ENCODE assay signal across 20 mouse cellular contexts in genomic region chr1:141609866-141610265, GRCm38 (mm10).
DNase-seq lines count a peak whose midpoint lies in the region; ATAC-seq lines count a peak whose summit lies in the region.
"Had no signal": no experiment of that assay in that cellular context is flagged by ENCODE, and none has a peak within 500 bp of the region (broad histone marks: within the 10 kb centered on the region; RNA-seq: fewer than 3 reads in every experiment).

No protein-coding gene starts in this region.

- H3K4me2 ChIP-seq in embryonic facial prominence, embryonic 11.5 days (ENCODE audit: low read depth, low read length): no peak overlapping the region
- H3K4me2 ChIP-seq: forebrain, embryonic 15.5 days; heart, embryonic 13.5 days; hindbrain, embryonic 12.5 days had no signal

- H3K27me3 ChIP-seq in embryonic facial prominence, embryonic 11.5 days (ENCODE audit: control insufficient read depth, insufficient read depth, low read length): no peaks in the 10 kb centered on the region
- no peaks in the 10 kb centered on the region for H3K27me3 ChIP-seq in embryonic facial prominence, embryonic 10.5 days (replicated peaks; ENCODE audit: low read depth, poor library complexity, severe bottlenecking)
- H3K27me3 ChIP-seq: forebrain, embryonic 15.5 days; heart, embryonic 13.5 days; hindbrain, embryonic 12.5 days had no signal

- H3K4me3 ChIP-seq in embryonic facial prominence, embryonic 11.5 days (ENCODE audit: low read depth, low read length): no peak overlapping the region
- H3K4me3 ChIP-seq in embryonic facial prominence, embryonic 10.5 days: no peak overlapping the region
- H3K4me3 ChIP-seq: forebrain, embryonic 15.5 days; heart, embryonic 13.5 days; hindbrain, embryonic 12.5 days had no signal

- H3K4me1 ChIP-seq in embryonic facial prominence, embryonic 11.5 days (ENCODE audit: control insufficient read depth, insufficient read depth, low read length): no peaks in the 10 kb centered on the region
- H3K4me1 ChIP-seq in embryonic facial prominence, embryonic 10.5 days: no peaks in the 10 kb centered on the region
- H3K4me1 ChIP-seq: forebrain, embryonic 15.5 days; heart, embryonic 13.5 days; hindbrain, embryonic 12.5 days had no signal

- H3K36me3 ChIP-seq in embryonic facial prominence, embryonic 11.5 days (replicated peaks; ENCODE audit: control insufficient read depth, insufficient read depth, low read depth, low read length): no peaks in the 10 kb centered on the region
- H3K36me3 ChIP-seq in embryonic facial prominence, embryonic 10.5 days (replicated peaks): no peaks in the 10 kb centered on the region
- H3K36me3 ChIP-seq: forebrain, embryonic 15.5 days; G1E; heart, embryonic 13.5 days; hindbrain, embryonic 12.5 days had no signal

- ATAC-seq in embryonic facial prominence, embryonic 11.5 days (replicated peaks; ENCODE audit: insufficient number of reproducible peaks, low FRiP score, low TSS enrichment, low read depth): no peak
- ATAC-seq: CD4-positive, CD25-positive, alpha-beta regulatory T cell, adult 4 months; forebrain, embryonic 15.5 days; intestine, embryonic 16.5 days had no signal

- no peak overlapping the region for H3K27ac ChIP-seq in embryonic facial prominence, embryonic 11.5 days (replicated peaks; ENCODE audit: low read depth, low read length)
- H3K27ac ChIP-seq in embryonic facial prominence, embryonic 10.5 days (replicated peaks): no peak overlapping the region
- H3K27ac ChIP-seq: forebrain, embryonic 15.5 days; heart, embryonic 13.5 days; hindbrain, embryonic 12.5 days had no signal

- no peak overlapping the region for H3K9ac ChIP-seq in embryonic facial prominence, embryonic 11.5 days (replicated peaks; ENCODE audit: low read length)
- H3K9ac ChIP-seq: forebrain, embryonic 15.5 days; heart, embryonic 13.5 days; hindbrain, embryonic 12.5 days had no signal

- H3K9me3 ChIP-seq in embryonic facial prominence, embryonic 11.5 days (replicated peaks; ENCODE audit: control insufficient read depth, low read length): no peaks in the 10 kb centered on the region
- H3K9me3 ChIP-seq in embryonic facial prominence, embryonic 10.5 days: no peaks in the 10 kb centered on the region
- H3K9me3 ChIP-seq: forebrain, embryonic 15.5 days; heart, embryonic 13.5 days; hindbrain, embryonic 12.5 days had no signal

- DNase-seq in cerebellum, postnatal 10 days: peak; percentile 74 to 83
- no peak for DNase-seq in cerebellum, adult 18-20 months
- DNase-seq in embryonic facial prominence, embryonic 11.5 days (ENCODE audit: low spot score): peak; percentile 7
- DNase-seq in embryonic facial prominence, embryonic 10.5 days (ENCODE audit: low spot score): no peak
- DNase-seq in left cerebral cortex, postnatal 4 days: peak; percentile 44
- no peak for DNase-seq in left cerebral cortex, adult 11 months (ENCODE audit: low spot score)
- peak; percentile 3 for DNase-seq in Muller cell, postnatal 12 days (ENCODE audit: inconsistent ontology term)
- DNase-seq: adrenal gland, postnatal 10 days; B cell, adult 2 months; cerebellum, adult 2 months; cerebellum, postnatal 25 days; gastrocnemius, postnatal 36 days; heart, adult 11 months; heart, postnatal 36 days had no signal

- intact Hi-C loops in left cerebral cortex, postnatal 4 days (cut with DNase I): no loop called here

Comparison
In these comparisons a context has a peak if more than half of its experiments do, and no peak if none do; other contexts are left out.
1. DNase-seq: peak in cerebellum, postnatal 10 days (2 of 2), embryonic facial prominence, embryonic 11.5 days (single experiment), left cerebral cortex, postnatal 4 days (single experiment) and Muller cell, postnatal 12 days (single experiment); none in cerebellum, adult 18-20 months (0 of 2), embryonic facial prominence, embryonic 10.5 days (single experiment) and left cerebral cortex, adult 11 months (single experiment).